Mouse (Mus musculus) kidney, adult 9 months (tissue): ENCODE data around the gene Smcr8.
"Not testable (repeated sequence)": the region's sequence is repeated elsewhere in the genome, so short reads cannot be mapped to it uniquely, and the experiment has no call there.

ENCODE experiments used
- DNase-seq: peaks from one replicate; pipeline ENCODE4 v3.0.0; 2022

Smcr8 gene

GRCm38 (mm10) chr11:60784179-60784922 is 7.0 kb downstream of the Smcr8 start:
- no peak for DNase-seq

GRCm38 (mm10) chr11:60787595-60787994 is 10.3 kb downstream of the Smcr8 start:
- no peak for DNase-seq

- peak; percentile 52 for DNase-seq
Observed at GRCm38 (mm10) chr11:60790472-60790871, 13.1 kb downstream of the Smcr8 start.

- DNase-seq = no peak
Observed at GRCm38 (mm10) chr11:60796342-60796741, 19.0 kb downstream of the Smcr8 start.

- no peak for DNase-seq
Observed at GRCm38 (mm10) chr11:60799977-60800376, 22.7 kb downstream of the Smcr8 start.

- DNase-seq = no peak
Observed at GRCm38 (mm10) chr11:60800892-60801291, 23.6 kb downstream of the Smcr8 start.

GRCm38 (mm10) chr11:60808286-60809070 is 31.2 kb downstream of the Smcr8 start:
- peak; percentile 83 for DNase-seq

- peak; percentile 64 for DNase-seq
Observed at GRCm38 (mm10) chr11:60809546-60809945, 32.2 kb downstream of the Smcr8 start.

- DNase-seq = peak; percentile 87
Observed at GRCm38 (mm10) chr11:60810046-60810965, 33.0 kb downstream of the Smcr8 start.

GRCm38 (mm10) chr11:60811054-60811460 is 33.7 kb downstream of the Smcr8 start:
- peak; percentile 98 for DNase-seq

GRCm38 (mm10) chr11:60811618-60812017 is 34.3 kb downstream of the Smcr8 start, which contains the start of gene Shmt1:
Shmt1 (minus strand) TSS chr11:60811718.
- not testable (repeated sequence) for DNase-seq

GRCm38 (mm10) chr11:60816398-60816797 is 39.1 kb downstream of the Smcr8 start:
- no peak for DNase-seq

- no peak for DNase-seq
Observed at GRCm38 (mm10) chr11:60823771-60824170, 46.4 kb downstream of the Smcr8 start.

- peak; percentile 83 for DNase-seq
Observed at GRCm38 (mm10) chr11:60825191-60825590, 47.9 kb downstream of the Smcr8 start.

- DNase-seq = no peak
Observed at GRCm38 (mm10) chr11:60826700-60827099, 49.4 kb downstream of the Smcr8 start.

- DNase-seq = peak; percentile 49
Observed at GRCm38 (mm10) chr11:60827241-60827945, 50.1 kb downstream of the Smcr8 start.

GRCm38 (mm10) chr11:60828903-60829302 is 51.6 kb downstream of the Smcr8 start:
- peak; percentile 61 for DNase-seq

GRCm38 (mm10) chr11:60830433-60831052 is 53.2 kb downstream of the Smcr8 start, which contains the start of gene Dhrs7b:
Dhrs7b (plus strand) TSS chr11:60830631.
- peak; percentile 93 for DNase-seq

- no peak for DNase-seq
Observed at GRCm38 (mm10) chr11:60836897-60837296, 59.6 kb downstream of the Smcr8 start.
